Mouse (Mus musculus): ENCODE results near the gene Aggf1. TPM values are rescaled to one million over a fixed set of nuclear protein-coding genes. Genes with fewer than 3 reads are reported as not detected.
A peak's percentile ranks its signal among the peaks of the same experiment; 100 is the strongest.
"Not testable (repeated sequence)": the region's sequence is repeated elsewhere in the genome, so short reads cannot be mapped to it uniquely, and the experiment has no call there.

The Aggf1 gene
- total RNA-seq (2021) = 10 to 100 TPM; 52.7 to 53.8 TPM

GRCm38 (mm10) chr13:95374701-95375553, at the start of gene Aggf1:
Gene Aggf1, minus strand, starts transcription at chr13:95375352.
- peak; percentile 92 to 96 for DNase-seq (ENCODE audit: low spot score in 2 of 2)
- intact Hi-C loops (cut with DNase I) = no loop called here

- intact Hi-C loops (cut with DNase I) = no loop called here
- peak in 1 of 2 experiments; percentile 56 for DNase-seq (ENCODE audit: low spot score in 2 of 2)
Measured at GRCm38 (mm10) chr13:95424932-95425331, 49.8 kb upstream of the Aggf1 start.

GRCm38 (mm10) chr13:95419204-95419749, 44.1 kb upstream of the Aggf1 start:
- no peak for DNase-seq (ENCODE audit: low spot score in 2 of 2)
- intact Hi-C loops (cut with DNase I) = no loop called here

- DNase-seq (ENCODE audit: low spot score in 2 of 2) = no peak
- intact Hi-C loops (cut with DNase I) = no loop called here
Measured at GRCm38 (mm10) chr13:95418575-95419203, 43.5 kb upstream of the Aggf1 start.

- intact Hi-C loops (cut with DNase I) = no loop called here
- no peak for DNase-seq (ENCODE audit: low spot score in 2 of 2)
Measured at GRCm38 (mm10) chr13:95412257-95412656, 37.1 kb upstream of the Aggf1 start.

GRCm38 (mm10) chr13:95393242-95393641, 18.1 kb upstream of the Aggf1 start:
- DNase-seq (ENCODE audit: low spot score in 2 of 2) = no peak
- intact Hi-C loops (cut with DNase I) = loop anchor here (5.0 kb wide), 1 partner anchor 329 kb away; no protein-coding TSS in a partner anchor

- peak; percentile 78 to 86 for DNase-seq (ENCODE audit: low spot score in 2 of 2)
- intact Hi-C loops (cut with DNase I) = loop anchor here (1.0 to 5.0 kb wide), 2 partner anchors 91 to 332 kb away; no protein-coding TSS in a partner anchor
Measured at GRCm38 (mm10) chr13:95389866-95390865, 15.0 kb upstream of the Aggf1 start.

- DNase-seq (ENCODE audit: low spot score in 2 of 2) = no peak
- intact Hi-C loops (cut with DNase I) = no loop called here
Measured at GRCm38 (mm10) chr13:95388226-95388625, 13.1 kb upstream of the Aggf1 start.

GRCm38 (mm10) chr13:95382418-95382817, 7.3 kb upstream of the Aggf1 start:
- no peak for DNase-seq (ENCODE audit: low spot score in 2 of 2)
- intact Hi-C loops (cut with DNase I) = no loop called here

- intact Hi-C loops (cut with DNase I) = no loop called here
- no peak for DNase-seq (ENCODE audit: low spot score in 2 of 2)
Measured at GRCm38 (mm10) chr13:95378696-95379095, 3.5 kb upstream of the Aggf1 start.

- intact Hi-C loops (cut with DNase I); DNase-seq (ENCODE audit: low spot score in 2 of 2): not testable (repeated sequence)
Measured at GRCm38 (mm10) chr13:95376689-95377289, 1.6 kb upstream of the Aggf1 start.

- intact Hi-C loops (cut with DNase I) = no loop called here
- no peak for DNase-seq (ENCODE audit: low spot score in 2 of 2)
Measured at GRCm38 (mm10) chr13:95375554-95375914, 382 bp upstream of the Aggf1 start.

- intact Hi-C loops (cut with DNase I) = no loop called here
- no peak for DNase-seq (ENCODE audit: low spot score in 2 of 2)
Measured at GRCm38 (mm10) chr13:95366356-95366755, 8.8 kb downstream of the Aggf1 start.

GRCm38 (mm10) chr13:95363440-95363839, 11.7 kb downstream of the Aggf1 start:
- intact Hi-C loops (cut with DNase I) = no loop called here
- no peak for DNase-seq (ENCODE audit: low spot score in 2 of 2)

GRCm38 (mm10) chr13:95358223-95358622, 16.9 kb downstream of the Aggf1 start:
- intact Hi-C loops (cut with DNase I) = no loop called here

GRCm38 (mm10) chr13:95348476-95348875, 26.7 kb downstream of the Aggf1 start:
- intact Hi-C loops (cut with DNase I) = no loop called here
- DNase-seq (ENCODE audit: low spot score in 2 of 2) = peak in 1 of 2 experiments; percentile 35

More at GRCm38 (mm10) chr13:95358223-95358622, 16.9 kb downstream of the Aggf1 start:
- DNase-seq (ENCODE audit: low spot score in 2 of 2) = no peak

GRCm38 (mm10) chr13:95347018-95347696, 28.0 kb downstream of the Aggf1 start:
- peak; percentile 79 to 91 for DNase-seq (ENCODE audit: low spot score in 2 of 2)
- intact Hi-C loops (cut with DNase I) = loop anchor here (1.0 kb wide), 1 partner anchor 329 kb away; no protein-coding TSS in a partner anchor

- intact Hi-C loops (cut with DNase I) = no loop called here
Measured at GRCm38 (mm10) chr13:95345869-95346268, 29.3 kb downstream of the Aggf1 start.

More at GRCm38 (mm10) chr13:95345869-95346268, 29.3 kb downstream of the Aggf1 start:
- DNase-seq (ENCODE audit: low spot score in 2 of 2) = no peak
